Mouse (Mus musculus) ES-Bruce4 (cell line): ENCODE data around the gene Mypn. TPM values are rescaled to one million over a fixed set of nuclear protein-coding genes. Genes with fewer than 3 reads are reported as not detected.

Source experiments
- H3K27ac ChIP-seq: 2 replicates; pipeline ENCODE4 v1.5.1; 2012; ENCODE audit warnings: low read length, inconsistent platforms; ENCODE audit not compliant: insufficient read depth
- H3K27me3 ChIP-seq: 2 replicates; pipeline ENCODE4 v1.6.1; 2012; ENCODE audit warnings: mild to moderate bottlenecking, low read length, inconsistent platforms; ENCODE audit not compliant: control insufficient read depth, poor library complexity, insufficient read depth, severe bottlenecking
- H3K36me3 ChIP-seq: 2 replicates; pipeline ENCODE4 v1.6.1; 2012; ENCODE audit warnings: inconsistent platforms, mild to moderate bottlenecking, low read length, moderate library complexity; ENCODE audit not compliant: control insufficient read depth, poor library complexity, insufficient read depth, severe bottlenecking
- H3K4me1 ChIP-seq: one replicate; pipeline ENCODE4 v1.8.1; 2011; ENCODE audit warnings: low read length; ENCODE audit not compliant: control insufficient read depth, insufficient read depth
- H3K4me3 ChIP-seq: 2 replicates; pipeline ENCODE4 v1.5.1; 2011; ENCODE audit warnings: low read depth, mild to moderate bottlenecking, low read length
- H3K9ac ChIP-seq: 2 replicates; pipeline ENCODE4 v1.6.1; 2012; ENCODE audit warnings: low read depth, mild to moderate bottlenecking, inconsistent platforms; ENCODE audit not compliant: poor library complexity, severe bottlenecking
- H3K9me3 ChIP-seq: replicated peaks from 2 replicates; pipeline ENCODE4 v1.6.1; 2012; ENCODE audit warnings: mild to moderate bottlenecking, low read length, inconsistent platforms; ENCODE audit not compliant: control insufficient read depth, poor library complexity, insufficient read depth, severe bottlenecking
- CTCF ChIP-seq: IDR thresholded peaks from one replicate; pipeline ENCODE4 v1.8.1; 2011; ENCODE audit warnings: low read depth, low read length
- EP300 ChIP-seq: IDR thresholded peaks from 2 replicates; pipeline ENCODE4 v1.6.1; 2011; ENCODE audit warnings: low read depth, low read length; ENCODE audit not compliant: insufficient read depth
- POLR2A ChIP-seq: IDR thresholded peaks from one replicate; pipeline ENCODE4 v1.8.1; 2011; ENCODE audit warnings: low read length; ENCODE audit not compliant: insufficient read depth
- polyA plus RNA-seq: library from polyadenylated mRNA; stranded (reverse); fragments of >200 nt; gene quantifications from 2 replicates; pipeline ENCODE4 v1.2.4, GENCODE M21; 2011; ENCODE audit warnings: low read depth; ENCODE audit not compliant: missing spikeins, insufficient read depth, insufficient read length

The Mypn gene
- 0.66 and 0.81 TPM in 2 replicates for polyA plus RNA-seq

DNA sequence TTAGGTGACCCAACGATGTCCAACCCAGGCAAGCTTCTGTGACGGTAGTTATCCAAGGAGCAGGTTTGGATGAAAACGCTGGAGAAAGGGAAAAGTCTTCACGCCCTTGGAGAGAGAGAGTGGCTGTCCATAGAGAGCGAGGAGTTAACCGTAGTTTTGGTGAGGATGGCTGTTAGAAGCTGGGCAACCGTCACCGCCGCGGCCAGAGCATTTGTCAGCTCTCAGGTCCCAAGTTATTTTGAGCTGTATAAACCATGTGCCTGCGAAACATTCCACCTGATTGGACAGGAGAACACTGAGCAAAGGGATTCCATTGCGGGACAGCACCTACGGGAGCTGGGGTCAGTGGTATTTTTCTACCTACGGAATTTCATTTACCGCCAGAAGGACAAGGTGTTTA lies at the start of gene Mypn:
Mypn (minus strand) TSS at position 225 of the 400 bp plus-strand sequence.
- Histone ChIP-seq H3K4me3 (0 out of 2 replicates have a peak within 1 kb of the TSS, but pooled peaks have one; percentile 46), H3K4me1 (no peaks in the 10 kb centered on the region), H3K27me3 (no peaks in the 10 kb centered on the region), H3K27ac (no peak within 1 kb of the TSS), H3K9ac (no peak within 1 kb of the TSS), H3K36me3 (no peaks in the 10 kb centered on the region), H3K9me3 (no peaks in the 10 kb centered on the region)
- TF ChIP-seq EP300, result no peak
- TF ChIP-seq CTCF, result no peak
- no peak for TF ChIP-seq POLR2A

DNA sequence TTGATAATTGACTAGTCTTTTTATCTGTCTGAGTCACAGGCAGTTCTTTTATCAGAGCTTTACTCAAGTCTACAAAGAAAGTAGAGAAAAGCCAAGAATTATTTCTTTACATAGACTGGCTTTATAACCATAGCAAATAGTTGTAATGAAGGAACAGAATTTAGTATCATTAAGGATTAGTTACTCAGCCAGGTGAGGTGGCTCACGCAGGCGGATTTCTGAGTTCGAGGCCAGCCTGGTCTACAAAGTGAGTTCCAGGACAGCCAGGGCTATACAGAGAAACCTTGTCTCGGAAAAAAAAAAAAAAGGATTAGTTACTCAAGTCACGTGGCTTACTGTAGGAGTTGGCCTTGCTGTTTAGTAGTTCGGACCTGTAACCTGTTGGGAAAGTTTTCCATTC lies 44.7 kb upstream of the Mypn start:
- H3K4me1 ChIP-seq, result peaks cover 3% of the 10 kb centered on the region
- no peaks in the 10 kb centered on the region for H3K9me3 ChIP-seq
- peaks cover 36% of the 10 kb centered on the region for H3K36me3 ChIP-seq
- H3K9ac ChIP-seq, result no peak overlapping the region
- no peaks in the 10 kb centered on the region for H3K27me3 ChIP-seq
- no peak overlapping the region for H3K27ac ChIP-seq
- no peak for TF ChIP-seq EP300
- H3K4me3 ChIP-seq, result no peak overlapping the region

DNA sequence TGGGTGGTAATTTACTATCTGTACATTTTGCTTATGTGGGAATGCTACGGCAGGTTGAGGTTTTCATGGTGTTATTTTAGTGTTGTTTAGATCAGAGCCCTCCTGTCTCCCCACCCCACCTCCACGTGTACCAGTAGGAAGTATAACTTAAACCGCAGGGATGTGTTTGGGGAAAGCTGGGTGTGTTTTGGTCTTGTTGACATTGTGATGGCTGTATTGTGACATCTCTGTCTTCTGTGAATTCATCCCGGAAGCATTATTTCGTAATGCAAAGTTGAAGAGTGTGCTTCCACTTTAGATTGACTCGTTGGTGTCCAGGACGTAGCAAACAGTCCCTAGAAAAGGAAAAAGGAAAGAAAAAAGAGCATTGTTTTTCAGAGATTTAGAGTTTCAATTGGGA lies 43.7 kb upstream of the Mypn start:
- H3K9ac ChIP-seq, result peak overlapping the region; percentile 64; the same call in 1 of the 2 replicates
- TF ChIP-seq CTCF, result no peak
- TF ChIP-seq POLR2A, result no peak
- no peak for TF ChIP-seq EP300
- H3K36me3 ChIP-seq, result peaks cover 30% of the 10 kb centered on the region
- H3K4me1 ChIP-seq, result peaks cover 3% of the 10 kb centered on the region
- H3K27ac ChIP-seq, result no peak overlapping the region
- H3K9me3 ChIP-seq, result no peaks in the 10 kb centered on the region
- no peak overlapping the region for H3K4me3 ChIP-seq
- no peaks in the 10 kb centered on the region for H3K27me3 ChIP-seq

DNA sequence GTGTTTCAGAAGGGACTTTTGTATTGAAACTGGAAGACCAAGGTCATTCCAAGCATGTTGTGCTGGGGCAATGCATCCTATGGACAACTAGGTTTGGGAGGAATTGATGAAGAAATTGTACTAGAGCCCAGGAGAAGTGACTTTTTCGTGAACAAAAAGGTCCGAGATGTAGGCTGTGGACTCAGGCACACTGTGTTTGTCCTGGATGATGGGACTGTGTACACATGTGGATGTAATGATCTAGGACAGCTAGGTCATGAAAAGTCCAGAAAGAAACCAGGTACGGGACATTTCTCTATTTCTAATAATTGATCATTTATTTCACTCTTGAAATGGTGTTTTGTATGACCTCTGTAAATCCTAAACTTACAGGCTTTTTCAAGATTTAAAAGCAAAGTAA lies 42.1 kb upstream of the Mypn start:
- peaks cover 3% of the 10 kb centered on the region for H3K4me1 ChIP-seq
- H3K4me3 ChIP-seq, result no peak overlapping the region
- TF ChIP-seq EP300 (no peak), POLR2A (no peak), CTCF (no peak)
- peaks cover 30% of the 10 kb centered on the region for H3K36me3 ChIP-seq
- H3K9me3 ChIP-seq, result no peaks in the 10 kb centered on the region
- no peak overlapping the region; the same call in 1 of the 2 replicates for H3K27ac ChIP-seq
- H3K9ac ChIP-seq, result peak overlapping the region; percentile 56; the same call in 1 of the 2 replicates
- H3K27me3 ChIP-seq, result no peaks in the 10 kb centered on the region

DNA sequence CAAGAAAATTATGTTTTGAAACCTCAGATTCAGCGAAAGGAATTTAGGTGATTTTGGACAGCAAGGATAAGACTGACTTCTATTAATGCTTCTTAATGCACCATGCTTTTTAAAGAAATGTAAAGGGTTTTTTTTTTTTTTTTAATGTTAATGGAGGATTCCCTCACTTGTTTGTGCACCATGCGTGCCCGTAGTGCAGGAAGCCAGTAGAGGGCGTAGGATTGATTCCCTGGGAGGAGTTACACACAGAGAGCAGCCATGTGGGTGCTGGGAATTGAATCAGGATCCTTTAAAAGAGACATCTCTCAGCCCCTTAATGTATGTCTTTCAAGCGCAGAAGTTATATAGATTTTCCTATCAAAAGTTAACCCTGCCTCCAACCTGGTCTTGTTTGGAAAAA lies 41.0 kb upstream of the Mypn start:
- TF ChIP-seq POLR2A, result no peak
- peak; percentile 55 for TF ChIP-seq CTCF
- TF ChIP-seq EP300, result 0 out of 2 replicates have a peak, but pooled peaks have one; percentile 7
- H3K27me3 ChIP-seq, result no peaks in the 10 kb centered on the region
- H3K9ac ChIP-seq, result peak overlapping the region; percentile 91
- peaks cover 3% of the 10 kb centered on the region for H3K4me1 ChIP-seq
- H3K9me3 ChIP-seq, result no peaks in the 10 kb centered on the region
- no peak overlapping the region for H3K27ac ChIP-seq
- H3K4me3 ChIP-seq, result peak overlapping the region; percentile 81
- peaks cover 19% of the 10 kb centered on the region for H3K36me3 ChIP-seq

DNA sequence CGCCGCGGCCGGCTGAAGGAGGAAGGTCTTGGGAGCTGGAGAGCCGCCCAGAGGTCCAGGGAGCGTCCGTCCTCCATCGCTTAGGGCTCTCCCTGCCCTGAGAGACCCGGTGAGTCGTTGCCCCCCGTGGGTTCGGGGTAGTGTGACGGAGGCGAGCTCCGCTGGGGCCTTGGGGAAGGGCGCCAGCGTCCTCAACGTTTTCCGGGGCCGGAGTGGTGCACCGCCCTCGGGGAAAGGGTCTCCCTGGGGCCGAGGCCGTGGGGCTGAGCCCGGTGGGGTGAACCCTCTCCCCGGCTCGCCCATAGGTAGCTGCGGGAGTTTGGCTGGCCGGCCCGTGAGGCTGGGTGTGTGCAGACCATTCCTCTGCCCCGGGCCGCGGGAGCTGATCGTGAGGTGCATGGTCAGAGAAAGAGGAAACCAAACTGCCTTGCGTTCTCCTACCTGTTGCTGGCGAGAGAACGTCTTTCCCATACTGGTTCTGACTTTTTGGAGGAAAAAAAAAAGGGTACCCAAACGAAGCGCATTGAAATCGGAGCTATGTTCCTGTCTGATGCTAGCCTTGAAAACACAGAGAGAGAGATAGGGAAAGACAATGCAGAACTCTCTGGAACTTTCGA lies 40.4 kb upstream of the Mypn start:
- peak overlapping the region; percentile 47 for H3K27ac ChIP-seq
- no peaks in the 10 kb centered on the region for H3K9me3 ChIP-seq
- H3K9ac ChIP-seq, result peak overlapping the region; percentile 91
- H3K27me3 ChIP-seq, result no peaks in the 10 kb centered on the region
- H3K4me3 ChIP-seq, result peak overlapping the region; percentile 81
- peaks cover 1% of the 10 kb centered on the region for H3K4me1 ChIP-seq
- no peak for TF ChIP-seq CTCF
- TF ChIP-seq POLR2A, result no peak
- TF ChIP-seq EP300, result no peak
- H3K36me3 ChIP-seq, result peaks cover 17% of the 10 kb centered on the region
